Mouse (Mus musculus) adipocyte (in vitro differentiated cells): ENCODE measurements around the gene Pola2.

Source experiments
- DNase-seq: peaks from one replicate; pipeline ENCODE4 v3.0.0-alpha.2; 2016; ENCODE audit warnings: low spot score

Gene Pola2

GRCm38 (mm10) chr19:5963883-5964562, at the start of gene Pola2:
TSS of gene Pola2 (minus strand) at chr19:5964202.
- DNase-seq = peak; percentile 84

DNA sequence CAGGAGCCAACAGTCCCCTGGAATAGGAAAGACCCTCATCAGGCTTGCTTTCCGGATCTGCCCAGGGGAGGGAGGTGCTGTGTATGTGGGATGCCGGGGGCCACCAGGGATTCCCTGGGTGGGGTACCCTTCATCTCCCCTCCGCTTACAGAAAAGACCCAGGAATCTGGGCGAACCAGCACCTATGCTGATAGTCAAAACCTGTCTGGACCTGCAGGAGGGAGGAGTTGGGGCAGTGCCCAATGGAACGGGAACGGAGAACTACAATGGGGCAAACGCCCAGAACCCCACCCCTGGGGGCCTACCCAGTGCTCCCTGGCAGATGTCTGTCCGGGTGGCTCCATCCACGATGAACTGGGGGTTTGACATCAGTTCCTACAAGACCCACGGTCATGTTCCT, 49.7 kb upstream of the Pola2 start:
- DNase-seq = no peak

- DNase-seq = no peak
Observed at GRCm38 (mm10) chr19:6009137-6009536, 45.1 kb upstream of the Pola2 start.

- DNase-seq = no peak
Observed at GRCm38 (mm10) chr19:6007013-6007412, 43.0 kb upstream of the Pola2 start.

GRCm38 (mm10) chr19:6005541-6005940, 41.5 kb upstream of the Pola2 start:
- DNase-seq = no peak

DNA sequence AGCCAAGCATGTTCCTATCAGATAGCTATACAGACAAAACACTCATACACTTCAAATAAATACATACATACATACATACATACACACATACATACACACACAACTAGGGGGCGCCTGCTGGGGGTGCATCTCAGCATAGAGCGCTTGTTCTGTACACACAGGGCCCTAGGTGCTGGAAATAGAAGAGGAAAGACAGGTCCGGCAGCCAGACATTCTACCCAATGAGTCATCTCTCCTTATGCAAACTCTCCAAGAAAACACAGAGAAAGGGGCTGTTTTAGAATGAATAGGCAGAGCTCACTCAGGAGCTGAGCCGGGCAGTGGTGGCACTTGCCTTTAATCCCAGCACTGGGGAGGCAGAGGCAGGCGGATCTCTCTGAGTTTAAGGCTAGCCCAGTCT, 36.0 kb upstream of the Pola2 start:
- DNase-seq = no peak

DNA sequence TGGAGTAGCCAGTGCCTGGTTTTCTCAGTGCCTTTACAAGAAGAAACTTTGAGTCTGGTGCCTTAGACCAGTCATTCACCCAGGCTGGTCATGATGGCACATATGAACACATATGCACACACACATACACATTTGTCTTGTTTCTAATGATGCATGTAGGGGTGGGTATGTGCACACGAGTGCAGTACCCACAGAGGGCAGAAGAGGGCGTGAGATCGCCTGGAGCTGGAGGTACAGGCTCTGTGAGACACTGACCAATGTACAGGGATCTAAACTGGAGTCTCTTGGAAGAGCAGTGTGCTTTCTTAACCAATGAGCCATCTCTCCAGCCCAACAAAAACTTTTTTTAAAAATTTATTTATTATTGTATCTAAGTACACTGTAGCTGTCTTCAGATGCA, 34.2 kb upstream of the Pola2 start:
- no peak for DNase-seq

- DNase-seq = no peak
Observed at GRCm38 (mm10) chr19:5994711-5995110, 30.7 kb upstream of the Pola2 start.

DNA sequence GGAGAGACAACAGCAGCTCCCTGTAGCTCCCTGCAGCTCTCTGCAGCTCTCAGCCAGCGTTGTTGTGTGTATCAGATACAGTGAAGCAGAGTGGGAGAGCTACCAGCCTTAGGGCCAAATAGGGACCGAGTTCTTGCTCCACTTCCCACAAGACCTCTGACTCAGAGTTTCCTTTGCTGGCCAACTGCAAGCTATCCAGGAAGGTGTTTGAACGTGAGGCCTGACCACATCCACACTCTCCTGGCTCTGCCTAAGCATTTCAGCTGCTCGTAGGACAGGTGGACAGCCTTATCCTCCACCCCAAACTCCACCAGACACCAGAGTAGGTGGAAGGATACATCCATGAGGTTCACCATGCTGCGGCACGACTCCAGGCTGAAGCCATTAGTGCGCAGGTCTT, 28.0 kb upstream of the Pola2 start:
- no peak for DNase-seq

DNA sequence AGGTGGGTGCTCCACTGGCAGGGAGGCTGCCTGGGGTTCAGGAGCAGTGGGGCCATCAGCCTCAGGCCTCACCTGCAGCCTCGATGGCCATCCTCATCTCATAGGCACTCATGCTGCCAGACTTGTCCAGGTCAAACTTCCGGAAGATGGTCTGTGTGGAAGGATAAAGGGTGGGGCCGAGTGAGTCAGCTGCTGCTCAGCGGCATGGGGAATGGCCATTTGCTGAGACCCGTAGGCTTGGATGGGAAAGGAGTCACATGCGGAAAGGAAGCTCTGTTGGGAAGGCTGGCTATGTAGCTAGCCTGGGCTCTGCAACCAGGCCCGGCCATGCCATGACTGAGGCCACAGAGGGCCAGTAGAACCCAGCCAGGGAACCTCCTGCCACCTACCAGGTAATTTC, 27.5 kb upstream of the Pola2 start:
- DNase-seq = no peak

- DNase-seq = no peak
Observed at GRCm38 (mm10) chr19:5990921-5991320, 26.9 kb upstream of the Pola2 start.

DNA sequence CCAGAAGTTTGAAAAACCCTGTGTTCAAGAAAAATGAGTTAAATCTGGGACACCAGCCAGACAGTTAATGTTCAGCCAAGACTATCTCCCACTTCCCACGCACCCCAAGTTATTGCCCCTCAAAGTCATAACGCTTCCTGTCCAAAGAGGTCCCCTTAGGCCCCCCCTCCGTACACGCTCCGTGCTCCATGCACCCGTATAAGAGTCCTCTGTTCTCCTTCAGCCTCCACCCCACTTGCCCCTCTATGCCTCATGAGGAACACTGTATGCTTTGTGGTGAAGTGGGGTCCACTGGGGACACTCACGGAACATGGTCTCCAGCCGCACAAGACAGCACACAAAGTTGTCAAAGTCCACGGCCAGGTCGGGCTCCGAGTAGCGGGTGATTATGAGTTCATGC, 26.0 kb upstream of the Pola2 start:
- no peak for DNase-seq

DNA sequence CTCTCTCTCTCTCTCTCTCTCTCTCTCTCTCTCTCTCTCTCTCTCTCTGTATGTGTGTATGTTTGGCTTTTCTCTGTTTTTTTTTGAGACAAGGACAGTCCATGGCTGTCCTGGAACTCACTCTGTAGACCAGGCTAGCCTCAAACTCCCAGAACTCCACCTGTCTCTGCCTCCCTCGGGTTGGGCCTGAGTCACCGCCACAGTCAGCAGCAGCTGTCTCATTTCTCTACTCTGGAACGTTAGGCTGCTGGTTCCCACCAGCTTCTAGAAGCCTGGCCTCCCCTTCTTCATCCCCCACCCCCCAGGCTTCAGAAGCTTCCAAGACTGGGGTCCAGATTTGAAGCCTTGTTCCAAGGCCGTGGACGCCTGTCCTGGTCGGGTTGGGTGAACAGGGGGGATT, 25.6 kb upstream of the Pola2 start:
- no peak for DNase-seq

GRCm38 (mm10) chr19:5988815-5989452, 24.9 kb upstream of the Pola2 start:
- DNase-seq = peak; percentile 89

- DNase-seq = no peak
Observed at GRCm38 (mm10) chr19:5988027-5988814, 24.2 kb upstream of the Pola2 start.

GRCm38 (mm10) chr19:5986043-5986442, 22.0 kb upstream of the Pola2 start, which contains the start of gene Slc22a20:
TSS of gene Slc22a20 (minus strand) at chr19:5986143.
- DNase-seq = no peak

- no peak for DNase-seq
Observed at GRCm38 (mm10) chr19:5980477-5980876, 16.5 kb upstream of the Pola2 start.

DNA sequence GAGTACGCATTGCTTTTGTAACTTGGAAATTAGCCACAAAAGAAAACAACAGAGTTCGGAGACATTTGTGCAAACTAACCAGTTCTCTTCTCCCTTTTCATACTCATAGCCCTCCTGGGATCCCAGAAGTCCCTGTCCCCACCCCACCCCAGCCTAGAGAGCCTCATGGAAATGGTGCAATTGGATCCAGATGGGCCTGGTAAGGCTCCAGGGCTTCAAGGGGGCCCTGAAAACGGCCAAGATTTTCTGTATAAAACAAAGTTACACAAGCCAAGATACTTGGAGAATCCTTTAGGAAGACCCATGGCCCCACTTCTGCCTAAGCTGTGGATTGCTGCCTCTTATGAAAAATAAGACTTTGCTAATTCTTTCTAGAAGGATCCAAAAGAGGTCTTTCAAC, 13.7 kb upstream of the Pola2 start:
- peak; percentile 94 for DNase-seq

- peak; percentile 66 for DNase-seq
Observed at GRCm38 (mm10) chr19:5975676-5976075, 11.7 kb upstream of the Pola2 start.

- DNase-seq = no peak
Observed at GRCm38 (mm10) chr19:5975112-5975511, 11.1 kb upstream of the Pola2 start.

- no peak for DNase-seq
Observed at GRCm38 (mm10) chr19:5967664-5968063, 3.7 kb upstream of the Pola2 start.

DNA sequence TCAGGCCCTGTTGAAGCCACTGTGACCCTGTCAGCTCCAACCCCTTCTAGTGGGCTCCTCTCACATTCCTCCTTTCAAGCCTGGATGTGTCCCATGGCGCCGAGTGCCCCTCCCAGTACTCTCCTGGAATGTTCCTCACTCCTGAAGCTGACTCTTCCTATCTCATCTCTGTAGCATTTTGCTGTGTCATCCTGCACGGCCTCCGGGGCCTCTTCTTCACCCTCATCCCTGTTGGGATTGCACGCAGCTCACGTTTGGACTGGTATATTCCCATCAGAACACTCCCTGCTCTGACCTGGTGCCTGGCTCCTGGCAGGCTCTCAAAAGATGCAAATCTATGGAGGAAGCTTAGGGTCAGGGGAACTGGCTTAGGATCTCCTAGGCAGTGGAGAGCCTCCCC, 2.8 kb upstream of the Pola2 start:
- no peak for DNase-seq

DNA sequence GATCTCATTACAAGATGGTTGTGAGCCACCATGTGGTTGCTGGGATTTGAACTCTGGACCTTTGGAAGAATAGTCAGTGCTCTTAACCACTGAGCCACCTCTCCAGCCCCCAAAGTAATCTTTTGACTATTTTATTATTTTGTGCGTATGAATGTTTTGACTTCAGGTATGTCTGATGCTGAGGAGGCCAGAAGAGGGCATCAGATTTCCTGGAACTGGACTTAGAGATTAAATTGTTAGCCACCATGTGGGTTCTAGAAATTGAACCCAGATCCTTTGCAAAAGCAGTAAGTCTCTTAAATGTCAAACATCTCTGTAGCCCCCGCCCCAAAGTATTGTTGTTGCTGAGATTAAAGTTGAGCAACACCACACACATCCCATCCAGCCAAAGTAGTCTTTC, 1.9 kb upstream of the Pola2 start:
- no peak for DNase-seq
